Mouse (Mus musculus): ENCODE results near the gene Cttnbp2. TPM values are rescaled to one million over a fixed set of nuclear protein-coding genes. Genes with fewer than 3 reads are reported as not detected.

Gene Cttnbp2
- polyA plus RNA-seq, 2 experiments, result 21.3 to 33.9 TPM

- H3K9me3 ChIP-seq (ENCODE audit: control insufficient read depth, low read length), result no peaks in the 10 kb centered on the region
- no peak overlapping the region for H3K4me3 ChIP-seq (replicated peaks; ENCODE audit: low read length)
- H3K27ac ChIP-seq (replicated peaks; ENCODE audit: low read depth, low read length), result no peak overlapping the region
- H3K9ac ChIP-seq (ENCODE audit: low read depth, low read length, severe bottlenecking), result no peak overlapping the region
- DNase-seq (ENCODE audit: low spot score), result no peak
- WGBS, result 91% methylated on average over 3 of the region's 3 CpGs
- H3K4me1 ChIP-seq (ENCODE audit: control insufficient read depth, insufficient read depth, low read length), result no peaks in the 10 kb centered on the region
- no peaks in the 10 kb centered on the region for H3K27me3 ChIP-seq (ENCODE audit: control insufficient read depth, insufficient read depth, low read length)
- no peaks in the 10 kb centered on the region for H3K36me3 ChIP-seq (ENCODE audit: control insufficient read depth, insufficient read depth, low read length)
- H3K4me2 ChIP-seq (replicated peaks; ENCODE audit: low read depth, low read length, severe bottlenecking), result no peak overlapping the region
- no peak for TF ChIP-seq POLR2A (IDR thresholded peaks at IDR 0.05; ENCODE audit: borderline replicate concordance, extremely low read depth, insufficient read depth, insufficient read length)
- ATAC-seq (ENCODE audit: low FRiP score, low read depth), result no peak
These were observed 15.8 kb upstream of the Cttnbp2 start for GRCm38 (mm10) chr6:18530394-18530793.

GRCm38 (mm10) chr6:18517626-18518025, 3.0 kb upstream of the Cttnbp2 start:
- Histone ChIP-seq H3K4me2 (replicated peaks; ENCODE audit: low read depth, low read length, severe bottlenecking) (no peak overlapping the region), H3K4me1 (ENCODE audit: control insufficient read depth, insufficient read depth, low read length) (0 out of 2 replicates have a peak, but pooled peaks cover 8% of the 10 kb centered on the region), H3K9ac (ENCODE audit: low read depth, low read length, severe bottlenecking) (no peak overlapping the region), H3K4me3 (replicated peaks; ENCODE audit: low read length) (no peak overlapping the region), H3K27me3 (ENCODE audit: control insufficient read depth, insufficient read depth, low read length) (no peaks in the 10 kb centered on the region), H3K27ac (replicated peaks; ENCODE audit: low read depth, low read length) (no peak overlapping the region), H3K9me3 (ENCODE audit: control insufficient read depth, low read length) (0 out of 2 replicates have a peak, but pooled peaks cover 5% of the 10 kb centered on the region), H3K36me3 (ENCODE audit: control insufficient read depth, insufficient read depth, low read length) (no peaks in the 10 kb centered on the region)
- ATAC-seq (ENCODE audit: low FRiP score, low read depth) (no peak), DNase-seq (ENCODE audit: low spot score) (no peak)
- TF ChIP-seq POLR2A (IDR thresholded peaks at IDR 0.05; ENCODE audit: borderline replicate concordance, extremely low read depth, insufficient read depth, insufficient read length), result no peak
- 74% methylated on average over 2 of the region's 2 CpGs for WGBS

GRCm38 (mm10) chr6:18513611-18514473, 801 bp downstream of the Cttnbp2 start:
- peak overlapping the region; percentile 93 for H3K4me2 ChIP-seq (replicated peaks; ENCODE audit: low read depth, low read length, severe bottlenecking)
- no peak for TF ChIP-seq POLR2A (IDR thresholded peaks at IDR 0.05; ENCODE audit: borderline replicate concordance, extremely low read depth, insufficient read depth, insufficient read length)
- peaks cover 14% of the 10 kb centered on the region; the same call in 1 of the 2 replicates for H3K4me1 ChIP-seq (ENCODE audit: control insufficient read depth, insufficient read depth, low read length)
- DNase-seq (ENCODE audit: low spot score) (no peak), ATAC-seq (ENCODE audit: low FRiP score, low read depth) (no peak)
- peak overlapping the region; percentile 73 for H3K4me3 ChIP-seq (replicated peaks; ENCODE audit: low read length)
- H3K36me3 ChIP-seq (ENCODE audit: control insufficient read depth, insufficient read depth, low read length), result no peaks in the 10 kb centered on the region
- 2% methylated on average over 28 of the region's 28 CpGs for WGBS
- no peaks in the 10 kb centered on the region for H3K9me3 ChIP-seq (ENCODE audit: control insufficient read depth, low read length)
- peak overlapping the region; percentile 72 for H3K9ac ChIP-seq (ENCODE audit: low read depth, low read length, severe bottlenecking)
- no peak overlapping the region for H3K27ac ChIP-seq (replicated peaks; ENCODE audit: low read depth, low read length)
- H3K27me3 ChIP-seq (ENCODE audit: control insufficient read depth, insufficient read depth, low read length), result no peaks in the 10 kb centered on the region

- Histone ChIP-seq H3K4me2 (replicated peaks; ENCODE audit: low read depth, low read length, severe bottlenecking) (peak overlapping the region; percentile 5; the same call in 1 of the 2 replicates), H3K4me1 (ENCODE audit: control insufficient read depth, insufficient read depth, low read length) (peaks cover 14% of the 10 kb centered on the region; the same call in 1 of the 2 replicates), H3K27me3 (ENCODE audit: control insufficient read depth, insufficient read depth, low read length) (no peaks in the 10 kb centered on the region), H3K9ac (ENCODE audit: low read depth, low read length, severe bottlenecking) (no peak overlapping the region), H3K4me3 (replicated peaks; ENCODE audit: low read length) (no peak overlapping the region), H3K36me3 (ENCODE audit: control insufficient read depth, insufficient read depth, low read length) (no peaks in the 10 kb centered on the region), H3K9me3 (ENCODE audit: control insufficient read depth, low read length) (no peaks in the 10 kb centered on the region), H3K27ac (replicated peaks; ENCODE audit: low read depth, low read length) (no peak overlapping the region)
- 38% methylated on average over 6 of the region's 6 CpGs for WGBS
- DNase-seq (ENCODE audit: low spot score), result peak; percentile 49
- ATAC-seq (ENCODE audit: low FRiP score, low read depth), result no peak
- TF ChIP-seq POLR2A (IDR thresholded peaks at IDR 0.05; ENCODE audit: borderline replicate concordance, extremely low read depth, insufficient read depth, insufficient read length), result no peak
These were observed 2.8 kb downstream of the Cttnbp2 start for GRCm38 (mm10) chr6:18511886-18512285.

- no peak for ATAC-seq (ENCODE audit: low FRiP score, low read depth)
- DNase-seq (ENCODE audit: low spot score), result no peak
These were observed 6.6 kb downstream of the Cttnbp2 start for GRCm38 (mm10) chr6:18508036-18508435.

More at GRCm38 (mm10) chr6:18508036-18508435, 6.6 kb downstream of the Cttnbp2 start:
- H3K36me3 ChIP-seq (ENCODE audit: control insufficient read depth, insufficient read depth, low read length), result no peaks in the 10 kb centered on the region
- H3K27me3 ChIP-seq (ENCODE audit: control insufficient read depth, insufficient read depth, low read length), result no peaks in the 10 kb centered on the region
- H3K27ac ChIP-seq (replicated peaks; ENCODE audit: low read depth, low read length), result no peak overlapping the region
- TF ChIP-seq POLR2A (IDR thresholded peaks at IDR 0.05; ENCODE audit: borderline replicate concordance, extremely low read depth, insufficient read depth, insufficient read length), result no peak
- peaks cover 8% of the 10 kb centered on the region; the same call in 1 of the 2 replicates for H3K4me1 ChIP-seq (ENCODE audit: control insufficient read depth, insufficient read depth, low read length)
- no peak overlapping the region for H3K9ac ChIP-seq (ENCODE audit: low read depth, low read length, severe bottlenecking)
- no peak overlapping the region for H3K4me2 ChIP-seq (replicated peaks; ENCODE audit: low read depth, low read length, severe bottlenecking)
- H3K4me3 ChIP-seq (replicated peaks; ENCODE audit: low read length), result no peak overlapping the region
- H3K9me3 ChIP-seq (ENCODE audit: control insufficient read depth, low read length), result no peaks in the 10 kb centered on the region
- WGBS, result 85% methylated on average over 2 of the region's 2 CpGs
